Mouse (Mus musculus): ENCODE measurements around the gene Slxl1.
"Not testable (repeated sequence)": the region's sequence is repeated elsewhere in the genome, so short reads cannot be mapped to it uniquely, and the experiment has no call there.

DNA sequence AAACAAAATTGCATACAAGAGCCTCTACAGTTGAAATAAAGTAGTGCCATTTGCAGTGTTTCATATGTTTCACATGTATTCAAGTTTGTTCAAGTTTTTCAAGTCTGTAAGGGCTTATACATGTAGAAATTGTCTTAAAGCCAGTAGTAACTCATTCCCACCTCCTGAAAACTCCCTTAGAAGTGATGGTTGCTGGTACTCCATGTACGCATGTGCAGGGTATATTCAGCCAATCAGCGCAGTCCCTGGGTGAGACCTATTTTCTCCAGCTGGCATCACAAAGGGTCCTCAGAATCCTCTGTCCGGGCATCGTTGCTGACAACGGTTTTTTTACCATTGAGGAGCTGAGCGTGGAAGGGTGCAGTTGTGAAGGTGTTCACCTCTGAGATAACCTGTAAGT lies at the start of gene Slxl1:
- TF ChIP-seq GATA1 (IDR thresholded peaks at IDR 0.05; ENCODE audit: borderline replicate concordance, low read length); FLI1 (IDR thresholded peaks at IDR 0.05; ENCODE audit: low read length): not testable (repeated sequence)
